Mouse (Mus musculus): ENCODE data around the gene Gpc6. TPM values are rescaled to one million over a fixed set of nuclear protein-coding genes. Genes with fewer than 3 reads are reported as not detected.

The Gpc6 gene
- polyA plus RNA-seq, 1 experiment from 2014 or later = 18.8 TPM

DNA sequence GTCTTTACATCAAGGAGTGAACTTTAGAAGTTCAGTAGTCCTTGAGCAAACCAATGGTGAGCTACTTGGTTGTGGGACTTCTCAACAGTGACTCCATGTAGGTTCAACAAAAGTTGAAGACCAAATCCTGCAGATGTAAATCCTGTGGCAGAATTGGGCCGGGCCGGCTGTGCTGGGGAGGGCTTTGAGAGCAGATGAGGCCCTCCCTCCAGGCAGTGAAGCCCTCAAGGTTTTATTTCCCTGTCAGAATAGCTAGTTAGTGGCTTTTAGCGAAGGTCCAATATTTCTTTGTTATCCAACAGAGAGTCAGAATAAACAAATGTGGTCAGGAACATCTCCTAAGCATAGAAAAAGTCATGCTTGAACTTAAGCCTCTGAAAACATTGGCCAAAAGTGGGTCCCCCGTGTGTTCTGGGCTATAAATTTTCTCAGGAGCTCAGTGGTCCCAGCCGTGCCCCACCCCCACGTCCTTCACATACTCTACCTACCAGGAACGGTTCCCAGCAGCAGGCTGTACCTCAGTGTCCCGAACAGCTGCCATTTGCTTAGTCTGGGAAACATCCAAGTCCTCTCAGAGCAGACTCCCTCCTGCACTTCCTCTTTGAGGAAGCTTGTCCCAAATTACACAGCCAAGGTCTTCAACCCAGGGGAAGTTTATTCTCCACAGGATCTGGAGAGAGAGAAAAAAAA, 983.3 kb downstream of the Gpc6 start:
- Histone ChIP-seq H3K9me3 (ENCODE audit: control insufficient read depth, low read length) (no peaks in the 10 kb centered on the region), H3K36me3 (ENCODE audit: control insufficient read depth, insufficient read depth, low read length) (no peaks in the 10 kb centered on the region), H3K4me1 (replicated peaks; ENCODE audit: control insufficient read depth, insufficient read depth, low read length) (peaks cover 7% of the 10 kb centered on the region), H3K9ac (ENCODE audit: low read depth, low read length) (no peak overlapping the region), H3K27ac (ENCODE audit: low read depth, low read length) (no peak overlapping the region), H3K4me3 (ENCODE audit: low read depth, low read length) (no peak overlapping the region), H3K27me3 (replicated peaks; ENCODE audit: control insufficient read depth, insufficient read depth, low read length) (no peaks in the 10 kb centered on the region), H3K4me2 (no peak overlapping the region)
- WGBS = 67% methylated on average over 8 of the region's 8 CpGs
- DNase-seq (ENCODE audit: low spot score) = no peak
- ATAC-seq (replicated peaks; ENCODE audit: low FRiP score) = no peak

DNA sequence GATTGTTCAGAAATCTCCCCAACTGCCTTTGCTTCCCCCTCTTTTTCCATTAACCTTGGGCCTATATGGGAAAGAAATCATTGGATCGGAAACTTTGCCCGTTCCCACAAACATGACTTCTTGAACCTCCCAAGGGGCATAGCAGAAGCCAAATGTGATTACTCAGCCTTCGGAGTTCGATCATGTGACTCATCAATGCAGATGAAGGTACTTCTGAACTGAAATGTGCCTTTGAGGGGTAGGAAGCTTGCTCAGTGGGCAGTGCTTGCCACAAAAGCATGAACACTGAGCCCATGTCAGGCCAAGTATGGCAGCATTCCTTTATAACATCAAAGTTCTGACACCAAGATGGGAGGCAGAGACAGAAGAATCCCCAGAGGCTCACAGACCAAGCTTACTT, 983.9 kb downstream of the Gpc6 start:
- WGBS = 82% methylated on average over 4 of the region's 4 CpGs
- H3K4me1 ChIP-seq (replicated peaks; ENCODE audit: control insufficient read depth, insufficient read depth, low read length) = peaks cover 7% of the 10 kb centered on the region
- DNase-seq (ENCODE audit: low spot score) (no peak), ATAC-seq (replicated peaks; ENCODE audit: low FRiP score) (no peak)
- H3K9ac ChIP-seq (ENCODE audit: low read depth, low read length) = no peak overlapping the region
- no peaks in the 10 kb centered on the region for H3K36me3 ChIP-seq (ENCODE audit: control insufficient read depth, insufficient read depth, low read length)
- no peaks in the 10 kb centered on the region for H3K9me3 ChIP-seq (ENCODE audit: control insufficient read depth, low read length)
- H3K4me3 ChIP-seq (ENCODE audit: low read depth, low read length) = no peak overlapping the region
- no peak overlapping the region for H3K4me2 ChIP-seq
- H3K27ac ChIP-seq (ENCODE audit: low read depth, low read length) = no peak overlapping the region
- H3K27me3 ChIP-seq (replicated peaks; ENCODE audit: control insufficient read depth, insufficient read depth, low read length) = no peaks in the 10 kb centered on the region

- Histone ChIP-seq H3K9ac (ENCODE audit: low read depth, low read length) (no peak overlapping the region), H3K27me3 (replicated peaks; ENCODE audit: control insufficient read depth, insufficient read depth, low read length) (no peaks in the 10 kb centered on the region), H3K4me1 (replicated peaks; ENCODE audit: control insufficient read depth, insufficient read depth, low read length) (peaks cover 6% of the 10 kb centered on the region), H3K9me3 (ENCODE audit: control insufficient read depth, low read length) (no peaks in the 10 kb centered on the region), H3K36me3 (ENCODE audit: control insufficient read depth, insufficient read depth, low read length) (no peaks in the 10 kb centered on the region), H3K27ac (ENCODE audit: low read depth, low read length) (no peak overlapping the region), H3K4me3 (ENCODE audit: low read depth, low read length) (no peak overlapping the region), H3K4me2 (no peak overlapping the region)
- WGBS = 45% methylated on average over 7 of the region's 7 CpGs
- DNase-seq (ENCODE audit: low spot score) = no peak
- no peak for ATAC-seq (replicated peaks; ENCODE audit: low FRiP score)
These were observed 985.2 kb downstream of the Gpc6 start for GRCm38 (mm10) chr14:117910323-117910722.

GRCm38 (mm10) chr14:117912624-117913270, 987.6 kb downstream of the Gpc6 start:
- no peak overlapping the region for H3K4me3 ChIP-seq (ENCODE audit: low read depth, low read length)
- H3K36me3 ChIP-seq (ENCODE audit: control insufficient read depth, insufficient read depth, low read length) = no peaks in the 10 kb centered on the region
- H3K4me1 ChIP-seq (replicated peaks; ENCODE audit: control insufficient read depth, insufficient read depth, low read length) = 0 out of 2 replicates have a peak, but pooled peaks cover 2% of the 10 kb centered on the region
- no peaks in the 10 kb centered on the region for H3K9me3 ChIP-seq (ENCODE audit: control insufficient read depth, low read length)
- DNase-seq (ENCODE audit: low spot score) = no peak
- no peak for ATAC-seq (replicated peaks; ENCODE audit: low FRiP score)
- 76% methylated on average over 10 of the region's 10 CpGs for WGBS
- H3K27ac ChIP-seq (ENCODE audit: low read depth, low read length) = no peak overlapping the region
- H3K9ac ChIP-seq (ENCODE audit: low read depth, low read length) = no peak overlapping the region
- H3K27me3 ChIP-seq (replicated peaks; ENCODE audit: control insufficient read depth, insufficient read depth, low read length) = no peaks in the 10 kb centered on the region
- no peak overlapping the region for H3K4me2 ChIP-seq

DNA sequence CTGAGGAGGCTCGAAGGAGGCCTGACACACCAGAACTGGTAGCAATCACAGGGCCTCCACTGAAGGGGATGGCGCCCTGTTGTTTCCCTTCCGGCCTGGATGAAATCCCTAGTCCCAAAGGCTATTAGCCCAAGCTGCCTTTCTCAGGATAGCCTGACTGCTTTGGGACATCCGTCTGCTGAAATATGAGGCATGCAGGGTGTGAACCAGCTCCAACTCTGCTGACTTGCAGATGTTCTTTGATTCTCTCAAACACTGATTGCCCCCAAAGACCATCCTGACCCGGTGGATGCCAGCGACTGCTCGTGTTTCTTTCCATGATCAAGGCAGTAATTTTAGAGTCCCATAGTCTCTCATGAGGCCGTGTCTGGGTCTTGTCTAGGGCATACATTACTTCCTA, 991.5 kb downstream of the Gpc6 start:
- ATAC-seq (replicated peaks; ENCODE audit: low FRiP score) (no peak), DNase-seq (ENCODE audit: low spot score) (no peak)
- Histone ChIP-seq H3K9ac (ENCODE audit: low read depth, low read length) (no peak overlapping the region), H3K4me3 (ENCODE audit: low read depth, low read length) (no peak overlapping the region), H3K4me2 (no peak overlapping the region), H3K27ac (ENCODE audit: low read depth, low read length) (no peak overlapping the region), H3K4me1 (replicated peaks; ENCODE audit: control insufficient read depth, insufficient read depth, low read length) (no peaks in the 10 kb centered on the region), H3K9me3 (ENCODE audit: control insufficient read depth, low read length) (no peaks in the 10 kb centered on the region), H3K36me3 (ENCODE audit: control insufficient read depth, insufficient read depth, low read length) (no peaks in the 10 kb centered on the region), H3K27me3 (replicated peaks; ENCODE audit: control insufficient read depth, insufficient read depth, low read length) (no peaks in the 10 kb centered on the region)
- WGBS = 77% methylated on average over 8 of the region's 8 CpGs

DNA sequence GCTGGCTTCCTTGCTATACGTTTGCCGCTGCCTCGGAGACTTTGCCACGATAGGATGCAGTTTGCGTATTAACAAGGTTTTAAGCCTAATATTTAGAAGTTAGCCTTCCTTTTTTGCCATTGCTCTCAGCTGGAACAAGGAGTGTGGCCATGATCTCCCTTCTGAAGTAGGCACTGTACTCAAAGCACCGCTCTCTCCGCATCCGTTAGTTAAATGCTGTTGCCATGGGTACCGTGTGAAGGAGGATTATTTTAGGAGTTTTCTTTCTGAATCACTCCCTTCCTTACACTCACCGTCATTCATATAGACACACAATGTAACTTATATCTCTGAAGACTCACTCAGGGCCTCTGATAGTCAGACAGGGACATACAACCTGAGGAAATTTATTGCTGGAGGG, 993.6 kb downstream of the Gpc6 start:
- Histone ChIP-seq H3K36me3 (ENCODE audit: control insufficient read depth, insufficient read depth, low read length) (no peaks in the 10 kb centered on the region), H3K27me3 (replicated peaks; ENCODE audit: control insufficient read depth, insufficient read depth, low read length) (no peaks in the 10 kb centered on the region), H3K4me1 (replicated peaks; ENCODE audit: control insufficient read depth, insufficient read depth, low read length) (no peaks in the 10 kb centered on the region), H3K27ac (ENCODE audit: low read depth, low read length) (no peak overlapping the region), H3K9ac (ENCODE audit: low read depth, low read length) (no peak overlapping the region), H3K4me2 (no peak overlapping the region), H3K4me3 (ENCODE audit: low read depth, low read length) (no peak overlapping the region), H3K9me3 (ENCODE audit: control insufficient read depth, low read length) (no peaks in the 10 kb centered on the region)
- no peak for ATAC-seq (replicated peaks; ENCODE audit: low FRiP score)
- 94% methylated on average over 10 of the region's 10 CpGs for WGBS
- no peak for DNase-seq (ENCODE audit: low spot score)

DNA sequence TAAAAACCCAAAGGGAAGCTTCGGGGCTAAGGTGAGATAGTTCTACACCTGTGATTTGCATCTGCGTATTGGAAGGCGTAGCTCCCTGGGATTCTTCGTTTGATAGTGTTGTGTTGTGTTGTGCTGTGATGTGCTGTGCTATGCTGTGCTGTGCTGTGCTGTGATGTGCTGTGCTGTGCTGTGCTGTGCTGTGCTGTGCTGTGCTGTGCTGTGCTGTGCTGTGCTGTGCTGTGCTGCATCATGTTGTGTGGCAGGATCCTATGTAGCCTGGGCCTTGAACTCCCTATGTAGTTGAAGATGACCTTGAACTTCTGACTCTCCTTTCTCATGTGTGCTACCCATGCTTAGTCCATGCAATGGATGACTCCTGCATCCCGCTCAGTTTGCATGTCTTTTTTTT, 994.5 kb downstream of the Gpc6 start:
- no peak overlapping the region for H3K9ac ChIP-seq (ENCODE audit: low read depth, low read length)
- ATAC-seq (replicated peaks; ENCODE audit: low FRiP score) = no peak
- H3K27ac ChIP-seq (ENCODE audit: low read depth, low read length) = no peak overlapping the region
- H3K36me3 ChIP-seq (ENCODE audit: control insufficient read depth, insufficient read depth, low read length) = no peaks in the 10 kb centered on the region
- H3K4me2 ChIP-seq = no peak overlapping the region
- H3K9me3 ChIP-seq (ENCODE audit: control insufficient read depth, low read length) = no peaks in the 10 kb centered on the region
- WGBS = 86% methylated on average over 5 of the region's 5 CpGs
- H3K27me3 ChIP-seq (replicated peaks; ENCODE audit: control insufficient read depth, insufficient read depth, low read length) = no peaks in the 10 kb centered on the region
- DNase-seq (ENCODE audit: low spot score) = no peak
- no peaks in the 10 kb centered on the region for H3K4me1 ChIP-seq (replicated peaks; ENCODE audit: control insufficient read depth, insufficient read depth, low read length)
- H3K4me3 ChIP-seq (ENCODE audit: low read depth, low read length) = no peak overlapping the region

DNA sequence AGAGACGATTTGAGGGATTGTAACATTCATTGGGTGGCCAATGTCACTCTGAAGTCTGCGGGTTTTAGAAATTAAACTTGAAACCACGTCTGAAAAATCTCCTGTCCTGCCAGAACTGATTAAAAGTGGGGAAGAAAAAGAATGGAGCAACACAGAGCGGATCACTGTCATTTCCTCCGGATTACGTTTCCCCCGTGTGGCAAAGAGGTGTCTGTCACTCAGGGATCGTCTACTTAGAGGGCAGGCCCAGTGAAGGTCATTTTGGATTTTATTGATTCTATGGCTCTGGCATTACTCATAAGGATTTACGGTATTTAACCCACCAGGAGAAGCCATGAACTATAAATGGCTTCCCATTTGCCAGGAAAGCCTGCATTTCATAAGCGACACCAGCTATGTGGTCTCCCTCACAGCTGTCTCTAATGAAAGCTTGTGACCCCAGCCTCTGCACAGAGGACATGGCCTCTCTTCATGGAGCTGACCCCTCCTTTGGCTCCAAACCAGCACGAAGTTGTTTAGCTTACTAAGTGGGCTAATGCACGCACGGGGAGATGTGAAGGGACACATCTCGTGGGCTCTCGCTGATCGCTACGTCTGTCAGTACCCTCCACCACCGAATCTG, 996.4 kb downstream of the Gpc6 start:
- Histone ChIP-seq H3K4me1 (replicated peaks; ENCODE audit: control insufficient read depth, insufficient read depth, low read length) (no peaks in the 10 kb centered on the region), H3K36me3 (ENCODE audit: control insufficient read depth, insufficient read depth, low read length) (no peaks in the 10 kb centered on the region), H3K4me2 (no peak overlapping the region), H3K9me3 (ENCODE audit: control insufficient read depth, low read length) (no peaks in the 10 kb centered on the region), H3K27me3 (replicated peaks; ENCODE audit: control insufficient read depth, insufficient read depth, low read length) (no peaks in the 10 kb centered on the region), H3K9ac (ENCODE audit: low read depth, low read length) (no peak overlapping the region), H3K27ac (ENCODE audit: low read depth, low read length) (no peak overlapping the region), H3K4me3 (ENCODE audit: low read depth, low read length) (no peak overlapping the region)
- WGBS = 77% methylated on average over 18 of the region's 18 CpGs
- no peak for ATAC-seq (replicated peaks; ENCODE audit: low FRiP score)
- DNase-seq (ENCODE audit: low spot score) = no peak

DNA sequence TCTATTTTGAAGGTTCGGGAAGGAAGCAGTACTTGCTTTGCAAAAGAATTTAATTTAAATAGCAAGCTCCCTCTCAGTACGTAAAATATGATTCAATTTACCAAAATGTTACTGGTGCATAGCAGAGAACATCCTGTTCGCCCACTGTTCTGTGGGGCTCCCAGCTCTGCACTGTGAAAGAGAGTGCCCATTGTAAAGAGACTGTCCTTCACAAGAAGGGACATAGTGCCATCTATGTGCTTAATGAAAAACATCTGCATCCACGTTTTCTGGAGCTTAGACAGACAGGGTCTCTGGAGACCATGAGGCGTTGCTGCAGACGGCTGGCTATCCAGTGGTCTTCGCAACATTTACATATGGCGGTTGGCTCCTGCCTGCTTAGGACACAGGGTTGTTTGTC, 998.6 kb downstream of the Gpc6 start:
- 81% methylated on average over 8 of the region's 8 CpGs for WGBS
- DNase-seq (ENCODE audit: low spot score) = no peak
- H3K36me3 ChIP-seq (ENCODE audit: control insufficient read depth, insufficient read depth, low read length) = no peaks in the 10 kb centered on the region
- no peak overlapping the region for H3K4me3 ChIP-seq (ENCODE audit: low read depth, low read length)
- no peaks in the 10 kb centered on the region for H3K9me3 ChIP-seq (ENCODE audit: control insufficient read depth, low read length)
- no peak overlapping the region for H3K9ac ChIP-seq (ENCODE audit: low read depth, low read length)
- no peak overlapping the region for H3K27ac ChIP-seq (ENCODE audit: low read depth, low read length)
- ATAC-seq (replicated peaks; ENCODE audit: low FRiP score) = no peak
- H3K27me3 ChIP-seq (replicated peaks; ENCODE audit: control insufficient read depth, insufficient read depth, low read length) = no peaks in the 10 kb centered on the region
- H3K4me2 ChIP-seq = no peak overlapping the region
- no peaks in the 10 kb centered on the region for H3K4me1 ChIP-seq (replicated peaks; ENCODE audit: control insufficient read depth, insufficient read depth, low read length)

Data from liver, embryonic 11.5 days (tissue).